Mouse (Mus musculus): ENCODE measurements at regions not wholly inside any gene's neighbourhood (a gene's known extent, or its start where the extent isn't known, plus 50 kb on each side); places are given as distances from the start of the nearest gene placed in this dataset.

DNA sequence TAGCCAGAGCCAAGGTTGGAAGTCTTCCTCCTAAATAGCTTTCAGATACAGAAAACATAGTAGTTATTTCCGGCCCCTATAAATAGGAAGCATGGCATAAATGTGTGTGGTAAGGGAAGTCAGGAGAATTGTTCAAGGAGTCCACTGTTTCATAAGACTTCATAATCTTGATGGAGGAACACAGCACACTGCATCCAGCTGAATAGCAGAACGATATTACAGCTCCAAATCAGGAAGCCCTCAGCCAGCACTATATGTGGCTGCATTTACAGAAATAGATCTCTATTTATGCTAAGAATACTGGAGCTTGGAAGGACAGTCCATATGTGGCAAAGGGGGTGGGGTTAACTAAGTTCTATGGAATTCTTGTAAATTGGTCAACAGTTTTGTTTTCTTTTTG lies 371.1 kb downstream of the Elavl2 start:
- DNase-seq, result no peak

DNA sequence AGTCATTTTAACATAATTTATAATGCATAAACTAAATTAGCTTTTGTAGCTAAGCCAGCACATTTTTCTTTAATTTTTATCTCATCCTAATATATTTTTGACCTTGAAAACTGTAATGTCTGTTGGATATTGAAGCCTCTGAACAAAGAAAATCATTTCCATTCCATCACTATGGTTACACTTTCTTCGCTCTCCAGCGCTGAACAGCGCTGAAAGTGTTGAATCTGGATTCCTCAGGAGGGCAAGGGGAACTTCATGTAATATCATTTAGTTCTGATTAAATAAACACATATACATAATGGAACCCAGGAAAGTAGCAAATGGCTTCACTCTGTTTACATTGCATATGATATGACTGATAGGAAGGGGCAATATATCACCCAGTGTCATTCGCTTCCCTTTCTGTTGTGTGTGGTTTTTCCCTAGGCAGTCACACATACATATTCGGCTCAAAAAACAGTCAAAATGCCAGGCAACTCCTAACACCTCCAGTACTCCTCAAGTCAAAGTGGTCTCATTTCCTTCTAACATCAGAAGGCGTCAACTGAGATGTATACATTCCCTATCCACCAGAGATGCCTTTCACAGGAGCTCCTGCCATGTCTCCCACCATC lies 372.5 kb downstream of the Elavl2 start:
- no peak for DNase-seq

- DNase-seq, result no peak
These were observed 404.0 kb downstream of the Elavl2 start for GRCm38 (mm10) chr4:90996388-90997092.

GRCm38 (mm10) chr4:90964658-90965057 lies 435.9 kb downstream of the Elavl2 start:
- DNase-seq, result peak; percentile 4

- DNase-seq, result no peak
These were observed 456.7 kb downstream of the Elavl2 start for GRCm38 (mm10) chr4:90943687-90944385.

DNA sequence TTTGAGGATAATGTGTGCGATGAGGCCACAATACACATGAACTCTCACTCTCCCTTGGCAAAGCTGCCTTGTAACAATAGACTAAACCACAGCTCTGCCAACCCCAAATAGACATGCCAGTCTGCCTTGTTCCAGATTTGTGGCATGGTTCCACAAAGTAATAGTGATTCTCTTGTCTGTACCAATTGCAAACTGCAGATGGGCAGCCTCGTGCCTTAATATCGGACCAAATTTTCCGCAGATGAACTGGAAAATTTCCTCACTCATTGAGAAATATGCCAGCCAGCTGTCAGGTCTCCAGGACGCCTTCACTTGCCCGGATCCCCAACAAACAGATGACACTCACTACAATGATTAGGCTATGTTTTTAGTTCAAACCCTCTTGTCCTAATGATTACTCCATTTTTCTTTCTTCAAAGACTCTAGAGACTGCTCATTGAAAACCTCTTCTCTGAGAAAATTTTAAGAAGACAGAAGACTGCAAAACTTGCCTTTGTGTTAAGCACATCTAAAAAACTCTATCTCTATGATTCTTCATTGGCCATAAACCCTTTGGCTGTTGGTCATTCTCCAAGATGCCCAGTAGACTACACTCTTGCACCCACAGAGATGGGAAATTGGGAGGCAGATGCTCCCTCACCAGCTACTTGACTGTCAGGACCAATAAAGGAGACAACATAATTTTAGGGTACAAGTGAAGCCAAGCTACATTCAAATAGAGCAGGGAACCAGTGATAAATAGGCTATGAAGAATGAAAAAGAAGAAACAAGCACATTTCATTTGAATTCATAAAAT lies 483.1 kb downstream of the Elavl2 start:
- no peak for DNase-seq

DNA sequence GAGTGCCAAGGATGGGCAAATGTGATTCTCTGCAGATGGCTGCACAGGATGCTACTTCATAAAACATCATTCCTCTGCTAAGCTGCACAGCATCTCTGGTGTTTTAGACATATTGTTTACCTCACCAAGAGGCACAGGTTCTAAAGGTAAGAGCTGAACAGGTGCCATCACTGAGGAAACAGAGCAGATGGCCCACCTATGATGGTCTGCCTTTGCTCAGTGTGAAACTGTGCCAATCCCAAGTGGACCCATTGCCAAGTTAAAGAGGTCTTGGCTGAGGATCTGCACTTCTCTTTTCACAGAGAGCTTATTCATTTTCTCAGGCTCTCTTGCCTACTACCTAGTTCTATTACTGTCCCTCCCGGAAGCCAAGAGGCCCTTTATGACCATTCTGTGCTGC lies 494.3 kb downstream of the Elavl2 start:
- no peak for DNase-seq

DNA sequence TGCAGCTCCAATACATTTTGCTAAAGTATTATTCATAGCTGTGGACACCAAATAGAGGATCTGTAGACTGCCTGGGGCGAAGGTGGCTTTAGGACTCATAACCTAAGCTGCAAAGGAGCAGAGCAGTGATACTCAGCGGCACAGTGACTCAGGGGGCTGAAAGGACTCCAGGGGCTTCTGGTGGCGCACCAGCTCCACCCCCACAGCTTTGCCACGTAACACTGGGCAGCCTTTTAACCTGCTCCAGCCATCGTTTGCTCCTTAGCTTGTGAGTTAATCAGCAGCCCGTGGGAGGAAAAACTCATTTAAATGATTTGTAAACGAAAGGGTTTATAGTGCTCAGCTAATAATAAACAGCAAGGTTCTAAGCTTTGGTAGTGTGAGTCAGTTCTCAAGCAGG lies 532.4 kb downstream of the Elavl2 start:
- DNase-seq, result no peak

DNA sequence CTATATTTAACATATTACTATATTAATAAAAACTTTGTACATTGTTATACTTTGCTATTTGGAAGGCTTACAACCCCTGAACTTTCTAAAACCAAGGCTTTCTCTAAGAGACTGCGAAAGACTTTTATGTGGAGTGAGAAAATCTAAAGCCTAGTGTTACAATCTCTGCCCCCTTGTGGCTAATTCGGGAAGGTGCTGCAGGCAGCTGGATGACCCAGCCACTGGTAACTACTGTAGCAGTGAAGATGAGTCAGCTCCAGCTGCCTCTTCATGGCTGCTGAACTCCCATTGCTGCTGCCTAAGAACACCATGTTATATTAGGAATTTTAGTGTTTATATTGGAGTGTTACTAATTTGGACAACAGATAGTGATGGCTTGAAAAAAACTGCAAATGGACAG lies 539.7 kb downstream of the Elavl2 start:
- DNase-seq, result peak; percentile 28

DNA sequence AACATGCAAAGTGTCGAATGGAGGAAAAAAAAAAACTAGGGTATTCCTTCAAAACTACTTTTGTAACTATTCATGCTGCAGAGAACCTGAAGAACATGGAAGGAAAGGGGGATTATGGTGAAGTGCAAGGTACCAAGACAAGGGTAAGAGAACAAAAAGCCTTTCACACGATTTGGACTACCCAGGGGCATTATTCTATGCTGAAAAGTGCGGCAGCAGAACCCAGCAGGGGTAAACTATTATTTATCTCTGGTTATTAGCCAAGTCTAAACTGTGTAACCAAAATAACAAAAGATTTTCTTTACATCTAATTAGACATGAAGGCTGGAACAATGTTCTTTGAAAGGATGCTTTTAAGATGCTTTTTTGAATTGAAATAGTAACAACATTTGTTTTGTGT lies 560.8 kb downstream of the Elavl2 start:
- DNase-seq, result no peak

DNA sequence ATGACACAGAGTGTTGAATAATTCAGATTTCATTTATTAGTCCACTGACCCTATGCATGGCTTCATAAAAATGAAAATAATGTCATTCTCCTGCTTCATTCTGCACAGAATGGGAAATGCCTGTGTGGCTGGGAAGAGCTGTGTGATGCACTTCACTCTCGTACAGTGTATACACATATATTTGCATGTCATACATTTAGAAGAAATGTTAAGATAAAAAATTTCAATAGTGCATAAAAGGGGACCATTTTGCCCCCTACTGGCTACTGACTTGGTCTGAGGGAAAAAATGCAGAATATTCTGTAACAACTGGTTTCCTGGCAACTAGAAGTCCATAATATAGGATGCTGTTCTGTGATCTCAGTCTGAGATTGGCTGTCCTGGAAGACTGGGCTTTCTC lies 580.5 kb downstream of the Zfp352 start:
- no peak for DNase-seq

- no peak for DNase-seq
These were observed 580.0 kb downstream of the Zfp352 start for GRCm38 (mm10) chr4:90798637-90799036.

- DNase-seq, result peak; percentile 3
These were observed 578.9 kb downstream of the Zfp352 start for GRCm38 (mm10) chr4:90797472-90797871.
